Mouse (Mus musculus): Measurements from ENCODE around the gene C1ra.
"Not testable (repeated sequence)": the region's sequence is repeated elsewhere in the genome, so short reads cannot be mapped to it uniquely, and the experiment has no call there.

Gene C1ra

GRCm38 (mm10) chr6:124487509-124487908, 24.7 kb upstream of the C1ra start:
- DNase-seq: no peak

- no peak for DNase-seq
Observed at GRCm38 (mm10) chr6:124488952-124489351, 23.3 kb upstream of the C1ra start.

- no peak for DNase-seq
Observed at GRCm38 (mm10) chr6:124491427-124491826, 20.8 kb upstream of the C1ra start.

GRCm38 (mm10) chr6:124492842-124493561, 19.2 kb upstream of the C1ra start, which contains the start of gene C1rl:
C1rl (plus strand) TSS chr6:124493113.
- DNase-seq: peak; percentile 63

- no peak for DNase-seq
Observed at GRCm38 (mm10) chr6:124493886-124494285, 18.3 kb upstream of the C1ra start.

- no peak for DNase-seq
Observed at GRCm38 (mm10) chr6:124496054-124496453, 16.2 kb upstream of the C1ra start.

- DNase-seq: no peak
Observed at GRCm38 (mm10) chr6:124499914-124500566, 12.2 kb upstream of the C1ra start.

GRCm38 (mm10) chr6:124501473-124501872, 10.7 kb upstream of the C1ra start:
- DNase-seq: no peak

- no peak for DNase-seq
Observed at GRCm38 (mm10) chr6:124502021-124502420, 10.2 kb upstream of the C1ra start.

GRCm38 (mm10) chr6:124505028-124505427, 7.2 kb upstream of the C1ra start:
- no peak for DNase-seq

GRCm38 (mm10) chr6:124506991-124507390, 5.2 kb upstream of the C1ra start:
- peak; percentile 36 for DNase-seq

- DNase-seq: peak; percentile 64
Observed at GRCm38 (mm10) chr6:124508292-124508691, 3.9 kb upstream of the C1ra start.

- DNase-seq: not testable (repeated sequence)
Observed at GRCm38 (mm10) chr6:124509192-124509591, 3.0 kb upstream of the C1ra start.

GRCm38 (mm10) chr6:124511936-124512335, 269 bp upstream of the C1ra start:
- DNase-seq: no peak

GRCm38 (mm10) chr6:124517733-124518132, 5.5 kb downstream of the C1ra start:
- DNase-seq: not testable (repeated sequence)

GRCm38 (mm10) chr6:124522082-124522481, 9.9 kb downstream of the C1ra start:
- DNase-seq: not testable (repeated sequence)

GRCm38 (mm10) chr6:124527881-124528280, 15.7 kb downstream of the C1ra start:
- no peak for DNase-seq

- DNase-seq: no peak
Observed at GRCm38 (mm10) chr6:124531077-124531476, 18.9 kb downstream of the C1ra start.

- not testable (repeated sequence) for DNase-seq
Observed at GRCm38 (mm10) chr6:124536125-124536829, 24.1 kb downstream of the C1ra start.

GRCm38 (mm10) chr6:124541176-124541575, 29.0 kb downstream of the C1ra start:
- not testable (repeated sequence) for DNase-seq

- peak; percentile 35 for DNase-seq
Observed at GRCm38 (mm10) chr6:124542284-124542683, 30.1 kb downstream of the C1ra start, which contains the start of gene C1s1. C1s1 (minus strand) TSS chr6:124542359.

- no peak for DNase-seq
Observed at GRCm38 (mm10) chr6:124544466-124544865, 32.3 kb downstream of the C1ra start.

GRCm38 (mm10) chr6:124545425-124545824, 33.2 kb downstream of the C1ra start:
- DNase-seq: no peak

- DNase-seq: not testable (repeated sequence)
Observed at GRCm38 (mm10) chr6:124547979-124548378, 35.8 kb downstream of the C1ra start.
